Mouse (Mus musculus) embryonic fibroblast, embryonic 13.5 days (primary cell): Measurements from ENCODE around the gene Chd4. TPM values are rescaled to one million over a fixed set of nuclear protein-coding genes. Genes with fewer than 3 reads are reported as not detected.
A peak's percentile ranks its signal among the peaks of the same experiment; 100 is the strongest.

ENCODE experiments used
- H3K27ac ChIP-seq: 2 replicates; pipeline ENCODE4 v1.5.1; 2012; ENCODE audit warnings: low read length, control low read depth, inconsistent platforms; ENCODE audit not compliant: insufficient read depth
- H3K4me1 ChIP-seq: 2 replicates; pipeline ENCODE4 v1.6.1; 2011; ENCODE audit warnings: low read length; ENCODE audit not compliant: control insufficient read depth, insufficient read depth
- H3K4me3 ChIP-seq: 2 replicates; pipeline ENCODE4 v1.5.1; 2011; ENCODE audit warnings: mild to moderate bottlenecking, control low read depth, low read length; ENCODE audit not compliant: insufficient read depth
- CTCF ChIP-seq: IDR thresholded peaks from 2 replicates; pipeline ENCODE4 v1.5.1; 2011; ENCODE audit warnings: mild to moderate bottlenecking, control low read depth, low read length, moderate library complexity, borderline replicate concordance; ENCODE audit not compliant: insufficient read depth
- POLR2A ChIP-seq: IDR thresholded peaks from 2 replicates; pipeline ENCODE4 v1.6.1; 2011; ENCODE audit warnings: low read depth, mild to moderate bottlenecking, control low read depth, low read length, moderate library complexity
- polyA plus RNA-seq: library from polyadenylated mRNA; stranded (reverse); fragments of >200 nt; gene quantifications from 2 replicates; pipeline ENCODE4 v1.2.4, GENCODE M21; 2011; ENCODE audit warnings: low read depth; ENCODE audit not compliant: missing spikeins, insufficient read length

Chd4 gene
- polyA plus RNA-seq, 1 experiment = 156 TPM

DNA sequence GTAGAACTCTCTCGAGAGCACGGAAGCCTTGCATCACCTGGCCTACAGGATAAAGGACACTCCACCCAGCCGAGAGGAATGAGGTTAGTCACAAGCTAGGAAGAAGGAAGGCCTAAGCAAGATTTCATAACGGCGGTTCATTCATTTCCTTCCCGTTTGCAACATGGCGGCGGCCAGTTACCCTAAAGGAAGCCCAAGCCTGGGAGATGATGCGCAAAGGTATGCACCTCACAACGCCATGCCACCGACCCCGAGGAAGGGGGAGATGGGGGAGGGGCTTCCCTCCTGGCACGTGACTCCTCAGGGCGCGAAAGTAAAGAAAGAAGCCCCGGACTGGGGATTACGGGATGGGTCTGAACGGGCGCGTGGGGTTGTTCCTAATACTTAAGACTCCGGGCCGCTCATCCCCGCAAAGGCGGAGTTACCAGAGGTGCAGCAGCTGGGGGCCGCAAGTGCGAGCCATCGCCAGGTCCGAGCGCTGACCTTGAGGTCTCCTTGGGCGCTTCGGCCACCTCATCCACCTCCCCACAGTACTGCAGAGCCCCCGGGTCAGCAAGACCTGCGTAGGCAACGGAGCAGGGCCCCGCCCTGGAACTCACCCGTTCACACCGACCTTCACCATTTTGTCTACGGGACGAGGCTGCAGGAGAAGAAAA lies 69.0 kb downstream of the Chd4 start:
- TF ChIP-seq POLR2A = peak; percentile 56
- no peak for TF ChIP-seq CTCF
- H3K27ac ChIP-seq = peak overlapping the region; percentile 85
- peak overlapping the region; percentile 86 for H3K4me3 ChIP-seq
- H3K4me1 ChIP-seq = peaks cover 16% of the 10 kb centered on the region

GRCm38 (mm10) chr6:125165328-125165891 lies 69.6 kb downstream of the Chd4 start:
- H3K27ac ChIP-seq = peak overlapping the region; percentile 96
- no peak for TF ChIP-seq CTCF
- TF ChIP-seq POLR2A = peak; percentile 100
- peak overlapping the region; percentile 86 for H3K4me3 ChIP-seq
- peaks cover 15% of the 10 kb centered on the region; the same call in 1 of the 2 replicates for H3K4me1 ChIP-seq

GRCm38 (mm10) chr6:125166051-125166751 lies 70.4 kb downstream of the Chd4 start, which contains the start of gene Gapdh:
TSS of gene Gapdh (minus strand) at chr6:125166467.
- TF ChIP-seq POLR2A (peak; percentile 75), CTCF (no peak)

DNA sequence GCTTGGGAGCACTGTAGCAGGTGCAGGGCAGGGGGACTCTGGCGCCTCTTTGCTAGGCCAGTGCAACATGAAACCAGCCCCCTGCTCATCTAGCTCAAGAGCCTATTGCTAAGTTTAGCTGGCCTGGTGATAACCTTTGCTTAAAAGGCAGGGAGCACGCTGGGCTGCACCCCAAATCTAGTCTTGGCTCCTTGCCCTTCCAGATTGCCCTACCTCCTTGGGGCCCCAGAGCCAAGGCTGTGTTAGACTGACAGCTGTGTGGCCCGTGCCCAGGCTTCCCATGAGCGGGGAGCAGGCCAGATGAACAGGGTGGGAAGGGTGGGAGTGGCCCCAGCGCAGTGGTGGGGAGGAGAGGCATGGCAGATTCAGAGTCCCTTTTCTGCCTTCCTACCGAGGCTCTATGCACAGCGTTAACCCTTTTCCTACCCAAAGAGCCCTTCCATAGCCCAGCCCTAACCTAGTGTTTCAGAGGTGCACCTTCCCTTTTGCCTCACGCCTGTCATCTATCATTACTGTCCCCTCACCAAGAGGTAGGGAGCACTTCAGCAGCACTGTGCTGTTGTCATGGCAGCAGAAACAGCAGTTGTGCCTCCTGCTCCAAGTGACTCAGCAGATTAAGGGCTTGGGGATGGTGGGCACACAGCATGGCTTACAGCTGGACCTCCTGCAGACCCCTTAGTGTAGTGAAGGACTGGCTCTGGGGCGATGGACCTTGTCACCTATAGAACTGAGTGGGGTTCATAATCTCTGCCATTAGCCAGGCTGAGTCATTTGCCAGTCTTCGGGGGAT lies 71.3 kb downstream of the Chd4 start:
- TF ChIP-seq POLR2A (peak; percentile 10; the same call in 1 of the 2 replicates), CTCF (no peak)
- H3K4me3 ChIP-seq = peak overlapping the region; percentile 16
- peak overlapping the region; percentile 79 for H3K27ac ChIP-seq
- H3K4me1 ChIP-seq = peaks cover 10% of the 10 kb centered on the region; the same call in 1 of the 2 replicates

More at GRCm38 (mm10) chr6:125166051-125166751, 70.4 kb downstream of the Chd4 start, which contains the start of gene Gapdh:
- Histone ChIP-seq H3K4me1 (peaks cover 10% of the 10 kb centered on the region; the same call in 1 of the 2 replicates), H3K27ac (peak within 1 kb of the TSS; percentile 96), H3K4me3 (peak within 1 kb of the TSS; percentile 86)

DNA sequence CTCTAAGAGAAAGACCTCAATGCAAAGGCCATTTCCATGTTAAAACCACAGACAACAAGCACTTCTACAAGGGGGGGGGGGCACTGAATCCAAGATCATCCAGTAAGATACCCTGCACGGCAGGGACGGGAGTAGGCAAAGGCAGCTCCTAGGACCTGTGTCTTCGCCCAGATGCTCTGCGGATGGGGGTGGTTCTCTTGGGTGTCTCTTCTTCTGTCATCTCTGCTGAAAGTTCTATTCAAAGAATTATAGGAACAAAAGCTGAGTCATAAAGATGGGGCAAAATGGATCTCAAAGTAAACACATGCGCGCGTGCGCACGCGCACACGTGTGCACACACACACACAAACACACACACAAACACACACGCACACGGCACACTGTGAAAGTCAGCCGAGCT lies 72.3 kb downstream of the Chd4 start:
- H3K27ac ChIP-seq = no peak overlapping the region
- TF ChIP-seq CTCF = no peak
- TF ChIP-seq POLR2A = no peak

DNA sequence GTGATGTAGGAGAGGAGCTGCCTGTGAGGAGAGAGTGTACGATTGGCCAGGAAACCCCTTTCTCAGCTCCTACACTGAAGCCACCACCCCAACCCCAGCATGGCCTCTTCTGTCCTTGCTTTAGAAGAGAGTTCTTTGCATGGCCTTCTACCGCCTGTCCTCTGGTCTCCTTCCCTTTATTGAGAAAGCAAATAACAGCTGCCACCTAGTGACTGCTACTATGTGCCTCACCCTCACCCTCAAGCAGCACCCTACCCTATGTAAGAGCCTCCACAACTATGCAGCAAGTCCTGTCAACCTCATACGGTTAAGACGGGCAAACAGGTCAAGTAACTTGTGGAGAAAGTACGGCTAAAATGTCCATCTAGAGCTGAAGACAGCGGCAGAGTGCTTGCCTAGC lies 74.4 kb downstream of the Chd4 start:
- Histone ChIP-seq H3K4me1 (peaks cover 10% of the 10 kb centered on the region; the same call in 1 of the 2 replicates), H3K27ac (no peak overlapping the region), H3K4me3 (no peak overlapping the region)
- no peak for TF ChIP-seq CTCF
- TF ChIP-seq POLR2A = no peak

More for the DNA sequence above, 72.3 kb downstream of the Chd4 start:
- H3K4me1 ChIP-seq = peaks cover 10% of the 10 kb centered on the region; the same call in 1 of the 2 replicates
- H3K4me3 ChIP-seq = no peak overlapping the region

DNA sequence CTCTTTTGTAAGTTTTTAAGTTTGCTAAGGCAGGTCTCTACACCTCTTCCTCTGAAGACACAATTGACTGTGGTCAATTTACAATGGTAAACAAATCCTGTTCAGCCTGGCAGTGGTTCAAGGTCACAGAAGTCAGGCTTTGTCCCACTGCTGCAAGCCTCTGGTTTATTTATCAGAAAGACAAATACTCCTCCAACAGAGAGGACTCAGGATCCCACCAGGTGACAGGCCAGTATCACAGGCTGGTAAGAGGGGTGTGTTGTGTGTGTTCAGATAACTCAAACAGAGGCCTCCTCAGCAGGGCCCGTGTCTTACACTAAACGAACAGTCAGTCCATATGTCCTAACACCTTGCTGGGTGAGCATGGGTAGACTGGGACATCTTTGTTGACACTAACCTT lies 76.7 kb downstream of the Chd4 start:
- no peak for TF ChIP-seq CTCF
- Histone ChIP-seq H3K27ac (no peak overlapping the region), H3K4me3 (no peak overlapping the region), H3K4me1 (peaks cover 3% of the 10 kb centered on the region; the same call in 1 of the 2 replicates)

GRCm38 (mm10) chr6:125173256-125173655 lies 77.5 kb downstream of the Chd4 start:
- no peak overlapping the region for H3K4me3 ChIP-seq
- no peaks in the 10 kb centered on the region for H3K4me1 ChIP-seq
- no peak for TF ChIP-seq CTCF
- no peak for TF ChIP-seq POLR2A
- no peak overlapping the region for H3K27ac ChIP-seq

- TF ChIP-seq POLR2A (no peak), CTCF (no peak)
- H3K4me3 ChIP-seq = no peak overlapping the region
- no peaks in the 10 kb centered on the region for H3K4me1 ChIP-seq
- no peak overlapping the region for H3K27ac ChIP-seq
Measured at GRCm38 (mm10) chr6:125175469-125175868, 79.7 kb downstream of the Chd4 start.
